Mouse (Mus musculus) heart, embryonic 15.5 days (tissue): ENCODE measurements around the gene Plod3. TPM values are rescaled to one million over a fixed set of nuclear protein-coding genes. Genes with fewer than 3 reads are reported as not detected.
A peak's percentile ranks its signal among the peaks of the same experiment; 100 is the strongest.

Source experiments
- ATAC-seq: fragments of 200-750 bp; cut with Nextera tagmentation; replicated peaks from 2 replicates; pipeline ENCODE4 v1.8.0; 2017; ENCODE audit warnings: low read depth, moderate TSS enrichment; ENCODE audit not compliant: insufficient number of reproducible peaks, insufficient read depth, low FRiP score
- H3K27ac ChIP-seq: fragments of 300-500 bp; sonication (generic); 2 replicates; pipeline ENCODE4 v1.5.1; 2015; ENCODE audit warnings: mild to moderate bottlenecking, inconsistent platforms
- H3K27me3 ChIP-seq: fragments of 300-500 bp; sonication (generic); 2 replicates; pipeline ENCODE4 v1.6.1; 2015; ENCODE audit warnings: inconsistent platforms
- H3K36me3 ChIP-seq: fragments of 300-500 bp; sonication (generic); 2 replicates; pipeline ENCODE4 v1.6.1; 2015; ENCODE audit warnings: mild to moderate bottlenecking, inconsistent platforms
- H3K4me1 ChIP-seq: fragments of 300-500 bp; sonication (generic); replicated peaks from 2 replicates; pipeline ENCODE4 v1.6.1; 2015; ENCODE audit warnings: inconsistent platforms
- H3K4me2 ChIP-seq: fragments of 300-500 bp; sonication (generic); 2 replicates; pipeline ENCODE4 v1.6.1; 2015; ENCODE audit warnings: inconsistent platforms, mild to moderate bottlenecking, moderate library complexity
- H3K4me3 ChIP-seq: fragments of 300-500 bp; sonication (generic); 2 replicates; pipeline ENCODE4 v1.5.1; 2015; ENCODE audit warnings: mild to moderate bottlenecking, inconsistent platforms
- H3K9ac ChIP-seq: fragments of 300-500 bp; sonication (generic); 2 replicates; pipeline ENCODE4 v1.6.1; 2015; ENCODE audit warnings: mild to moderate bottlenecking, inconsistent platforms
- H3K9me3 ChIP-seq: fragments of 300-500 bp; sonication (generic); replicated peaks from 2 replicates; pipeline ENCODE4 v1.6.1; 2016; ENCODE audit warnings: inconsistent platforms
- WGBS: fragments of 180-500 bp; shearing (Covaris S2); methylation state at CpG from one replicate; pipeline ENCODE4 v1.1.7; 2015; ENCODE audit warnings: mixed read lengths; 5-methylcytosine and 5-hydroxymethylcytosine counted together
- polyA plus RNA-seq: library from polyadenylated mRNA; unstranded; fragments of >200 nt; fragmentation: Nextera tagmentation; extraction: Ambion mirVana; gene quantifications from 2 replicates; pipeline ENCODE4 v1.2.1, GENCODE M21; 2015

Gene Plod3
- polyA plus RNA-seq, 1 experiment from 2014 or later: 34.9 TPM

GRCm38 (mm10) chr5:136987138-136987933 lies 517 bp downstream of the Plod3 start:
- peak; percentile 68 for ATAC-seq

GRCm38 (mm10) chr5:136987934-136988271 lies 1.1 kb downstream of the Plod3 start, which contains the start of gene Znhit1:
Znhit1 (minus strand) TSS chr5:136988021.
- 6% methylated on average over 12 of the region's 12 CpGs for WGBS
- Histone ChIP-seq H3K9ac (peak within 1 kb of the TSS; percentile 93), H3K9me3 (no peaks in the 10 kb centered on the region), H3K4me3 (peak within 1 kb of the TSS; percentile 84), H3K27ac (peak within 1 kb of the TSS; percentile 87), H3K4me1 (peaks cover 21% of the 10 kb centered on the region), H3K27me3 (no peaks in the 10 kb centered on the region), H3K4me2 (peak within 1 kb of the TSS; percentile 90), H3K36me3 (peaks cover 33% of the 10 kb centered on the region)
- no peak for ATAC-seq

More at GRCm38 (mm10) chr5:136987138-136987933, 517 bp downstream of the Plod3 start:
- Histone ChIP-seq H3K4me1 (peaks cover 22% of the 10 kb centered on the region), H3K4me3 (peak overlapping the region; percentile 84), H3K4me2 (peak overlapping the region; percentile 90), H3K27me3 (no peaks in the 10 kb centered on the region), H3K9ac (peak overlapping the region; percentile 93), H3K27ac (peak overlapping the region; percentile 87), H3K36me3 (peaks cover 28% of the 10 kb centered on the region), H3K9me3 (no peaks in the 10 kb centered on the region)
- WGBS: under 1% methylated on average over 67 of the region's 67 CpGs

- ATAC-seq: no peak
- 57% methylated on average over 7 of the region's 7 CpGs for WGBS
- Histone ChIP-seq H3K4me1 (peaks cover 21% of the 10 kb centered on the region), H3K27ac (peak overlapping the region; percentile 87), H3K4me2 (peak overlapping the region; percentile 90), H3K27me3 (no peaks in the 10 kb centered on the region), H3K9ac (0 out of 2 replicates have a peak overlapping the region, but pooled peaks have one; percentile 93), H3K4me3 (peak overlapping the region; percentile 84), H3K36me3 (peaks cover 38% of the 10 kb centered on the region), H3K9me3 (no peaks in the 10 kb centered on the region)
Measured at GRCm38 (mm10) chr5:136988420-136988819, 1.6 kb downstream of the Plod3 start.

GRCm38 (mm10) chr5:136989801-136990200 lies 3.0 kb downstream of the Plod3 start:
- peaks cover 52% of the 10 kb centered on the region for H3K36me3 ChIP-seq
- H3K27ac ChIP-seq: no peak overlapping the region
- ATAC-seq: no peak
- 87% methylated on average over 6 of the region's 6 CpGs for WGBS
- no peak overlapping the region for H3K4me3 ChIP-seq
- peaks cover 21% of the 10 kb centered on the region for H3K4me1 ChIP-seq
- no peak overlapping the region for H3K4me2 ChIP-seq
- no peaks in the 10 kb centered on the region for H3K9me3 ChIP-seq
- no peaks in the 10 kb centered on the region for H3K27me3 ChIP-seq
- H3K9ac ChIP-seq: no peak overlapping the region

GRCm38 (mm10) chr5:136999449-136999848 lies 12.6 kb downstream of the Plod3 start:
- Histone ChIP-seq H3K9me3 (no peaks in the 10 kb centered on the region), H3K4me1 (no peaks in the 10 kb centered on the region; the same call in 1 of the 2 replicates), H3K4me3 (no peak overlapping the region), H3K27ac (no peak overlapping the region), H3K27me3 (no peaks in the 10 kb centered on the region), H3K9ac (no peak overlapping the region), H3K36me3 (peaks cover 16% of the 10 kb centered on the region; the same call in 1 of the 2 replicates), H3K4me2 (no peak overlapping the region)
- WGBS: 59% methylated on average over 5 of the region's 5 CpGs
- no peak for ATAC-seq

GRCm38 (mm10) chr5:137000612-137001011 lies 13.8 kb downstream of the Plod3 start:
- H3K27ac ChIP-seq: no peak overlapping the region
- H3K4me3 ChIP-seq: no peak overlapping the region
- H3K36me3 ChIP-seq: peaks cover 4% of the 10 kb centered on the region; the same call in 1 of the 2 replicates
- H3K9me3 ChIP-seq: no peaks in the 10 kb centered on the region
- 92% methylated on average over 2 of the region's 2 CpGs for WGBS
- no peak overlapping the region for H3K9ac ChIP-seq
- H3K4me1 ChIP-seq: no peaks in the 10 kb centered on the region; the same call in 1 of the 2 replicates
- H3K27me3 ChIP-seq: no peaks in the 10 kb centered on the region
- no peak overlapping the region for H3K4me2 ChIP-seq
- ATAC-seq: no peak

- 42% methylated on average over 8 of the region's 8 CpGs for WGBS
- Histone ChIP-seq H3K9ac (no peak overlapping the region), H3K36me3 (no peaks in the 10 kb centered on the region), H3K27ac (no peak overlapping the region), H3K4me2 (no peak overlapping the region), H3K27me3 (no peaks in the 10 kb centered on the region; the same call in 1 of the 2 replicates), H3K4me1 (0 out of 2 replicates have a peak, but pooled peaks cover 2% of the 10 kb centered on the region), H3K9me3 (no peaks in the 10 kb centered on the region), H3K4me3 (no peak overlapping the region)
- ATAC-seq: no peak
Measured at GRCm38 (mm10) chr5:137007276-137007675, 20.5 kb downstream of the Plod3 start.

- Histone ChIP-seq H3K9ac (no peak overlapping the region), H3K4me2 (no peak overlapping the region), H3K4me3 (no peak overlapping the region), H3K9me3 (no peaks in the 10 kb centered on the region), H3K36me3 (no peaks in the 10 kb centered on the region), H3K4me1 (0 out of 2 replicates have a peak, but pooled peaks cover 2% of the 10 kb centered on the region), H3K27ac (no peak overlapping the region), H3K27me3 (no peaks in the 10 kb centered on the region; the same call in 1 of the 2 replicates)
- ATAC-seq: no peak
- WGBS: 24% methylated on average over 3 of the region's 3 CpGs
Measured at GRCm38 (mm10) chr5:137009988-137010387, 23.2 kb downstream of the Plod3 start.

- Histone ChIP-seq H3K27me3 (no peaks in the 10 kb centered on the region; the same call in 1 of the 2 replicates), H3K9ac (no peak overlapping the region), H3K9me3 (no peaks in the 10 kb centered on the region), H3K36me3 (no peaks in the 10 kb centered on the region), H3K4me2 (no peak overlapping the region), H3K4me1 (no peaks in the 10 kb centered on the region), H3K27ac (no peak overlapping the region), H3K4me3 (no peak overlapping the region)
- WGBS: 69% methylated on average over 15 of the region's 15 CpGs
- ATAC-seq: no peak
Measured at GRCm38 (mm10) chr5:137012401-137012950, 25.7 kb downstream of the Plod3 start.

GRCm38 (mm10) chr5:137015913-137016312 lies 29.1 kb downstream of the Plod3 start:
- no peak overlapping the region for H3K4me3 ChIP-seq
- H3K4me2 ChIP-seq: no peak overlapping the region
- no peak for ATAC-seq
- WGBS: 89% methylated on average over 3 of the region's 3 CpGs
- H3K4me1 ChIP-seq: no peaks in the 10 kb centered on the region
- H3K9me3 ChIP-seq: no peaks in the 10 kb centered on the region
- H3K27ac ChIP-seq: no peak overlapping the region
- H3K36me3 ChIP-seq: no peaks in the 10 kb centered on the region
- no peak overlapping the region for H3K9ac ChIP-seq
- peaks cover 8% of the 10 kb centered on the region; the same call in 1 of the 2 replicates for H3K27me3 ChIP-seq

GRCm38 (mm10) chr5:137024318-137024717 lies 37.5 kb downstream of the Plod3 start:
- WGBS: 44% methylated on average over 3 of the region's 3 CpGs
- H3K36me3 ChIP-seq: no peaks in the 10 kb centered on the region
- peaks cover 2% of the 10 kb centered on the region; the same call in 1 of the 2 replicates for H3K4me1 ChIP-seq
- no peak overlapping the region for H3K27ac ChIP-seq
- H3K4me2 ChIP-seq: no peak overlapping the region
- no peak overlapping the region for H3K9ac ChIP-seq
- no peak overlapping the region for H3K4me3 ChIP-seq
- no peak for ATAC-seq
- no peaks in the 10 kb centered on the region for H3K9me3 ChIP-seq
- H3K27me3 ChIP-seq: peaks cover 69% of the 10 kb centered on the region
